Mouse (Mus musculus): ENCODE data around the gene Etl4.
"Not testable (repeated sequence)": the region's sequence is repeated elsewhere in the genome, so short reads cannot be mapped to it uniquely, and the experiment has no call there.

The Etl4 gene

GRCm38 (mm10) chr2:20665309-20665971 is 755.9 kb downstream of the Etl4 start:
- DNase-seq = no peak

GRCm38 (mm10) chr2:20666051-20666478 is 756.5 kb downstream of the Etl4 start:
- DNase-seq = no peak

GRCm38 (mm10) chr2:20667876-20668275 is 758.3 kb downstream of the Etl4 start:
- DNase-seq = no peak

GRCm38 (mm10) chr2:20668276-20669030 is 758.9 kb downstream of the Etl4 start:
- DNase-seq = not testable (repeated sequence)

GRCm38 (mm10) chr2:20669367-20669766 is 759.8 kb downstream of the Etl4 start:
- no peak for DNase-seq

GRCm38 (mm10) chr2:20671546-20672255 is 762.1 kb downstream of the Etl4 start:
- no peak for DNase-seq

- DNase-seq = no peak
Observed at GRCm38 (mm10) chr2:20672281-20672680, 762.7 kb downstream of the Etl4 start.

- peak in 1 of 2 experiments; percentile 18 for DNase-seq
Observed at GRCm38 (mm10) chr2:20672803-20673603, 763.4 kb downstream of the Etl4 start.

- DNase-seq = no peak
Observed at GRCm38 (mm10) chr2:20676379-20676778, 766.8 kb downstream of the Etl4 start.

- no peak for DNase-seq
Observed at GRCm38 (mm10) chr2:20678793-20679192, 769.2 kb downstream of the Etl4 start.

- DNase-seq = not testable (repeated sequence)
Observed at GRCm38 (mm10) chr2:20682203-20682602, 772.6 kb downstream of the Etl4 start.

- no peak for DNase-seq
Observed at GRCm38 (mm10) chr2:20689389-20689788, 779.8 kb downstream of the Etl4 start.

- DNase-seq = no peak
Observed at GRCm38 (mm10) chr2:20692898-20693297, 783.3 kb downstream of the Etl4 start.

- no peak for DNase-seq
Observed at GRCm38 (mm10) chr2:20693772-20694171, 784.2 kb downstream of the Etl4 start.

- no peak for DNase-seq
Observed at GRCm38 (mm10) chr2:20697719-20698118, 788.1 kb downstream of the Etl4 start.

- DNase-seq = no peak
Observed at GRCm38 (mm10) chr2:20705110-20705509, 795.5 kb downstream of the Etl4 start.

GRCm38 (mm10) chr2:20710589-20710988 is 801.0 kb downstream of the Etl4 start:
- DNase-seq = no peak

GRCm38 (mm10) chr2:20711024-20711423 is 801.4 kb downstream of the Etl4 start:
- DNase-seq = no peak

GRCm38 (mm10) chr2:20719105-20719504 is 809.5 kb downstream of the Etl4 start:
- no peak for DNase-seq

GRCm38 (mm10) chr2:20721098-20721497 is 811.5 kb downstream of the Etl4 start:
- no peak for DNase-seq

GRCm38 (mm10) chr2:20722165-20722991 is 812.8 kb downstream of the Etl4 start:
- no peak for DNase-seq
